Mouse (Mus musculus) lung, postnatal 0 days (tissue): ENCODE results near the gene Rec114.

Experiments
- CTCF ChIP-seq: IDR thresholded peaks from 2 replicates; pipeline ENCODE4 v1.5.1; 2016; ENCODE audit warnings: antibody characterized with exemption, mild to moderate bottlenecking
- EP300 ChIP-seq: IDR thresholded peaks from 2 replicates; pipeline ENCODE4 v1.6.1; 2016; ENCODE audit warnings: antibody characterized with exemption, mild to moderate bottlenecking, control low read depth

GRCm38 (mm10) chr9:58706024-58706423 is 37.7 kb downstream of the Rec114 start:
- TF ChIP-seq CTCF (no peak), EP300 (no peak)
